Mouse (Mus musculus): Measurements from ENCODE around the gene Tppp2.

Gene Tppp2

GRCm38 (mm10) chr14:51918125-51918524, at the start of gene Tppp2:
TSS of gene Tppp2 (plus strand) at chr14:51918425.
- DNase-seq (ENCODE audit: low read depth, low spot score) = no peak

GRCm38 (mm10) chr14:51870756-51871155, 47.5 kb upstream of the Tppp2 start:
- no peak for DNase-seq (ENCODE audit: low read depth, low spot score)

- no peak for DNase-seq (ENCODE audit: low read depth, low spot score)
Observed at GRCm38 (mm10) chr14:51871741-51872140, 46.5 kb upstream of the Tppp2 start.

- DNase-seq (ENCODE audit: low read depth, low spot score) = no peak
Observed at GRCm38 (mm10) chr14:51877517-51877916, 40.7 kb upstream of the Tppp2 start.

- DNase-seq (ENCODE audit: low read depth, low spot score) = peak; percentile 74
Observed at GRCm38 (mm10) chr14:51883527-51884030, 34.6 kb upstream of the Tppp2 start.

GRCm38 (mm10) chr14:51884031-51884544, 34.1 kb upstream of the Tppp2 start:
- DNase-seq (ENCODE audit: low read depth, low spot score) = no peak

GRCm38 (mm10) chr14:51884598-51885331, 33.5 kb upstream of the Tppp2 start, which contains the start of gene Mettl17:
TSS of gene Mettl17 (plus strand) at chr14:51884842.
- peak; percentile 99 for DNase-seq (ENCODE audit: low read depth, low spot score)

- DNase-seq (ENCODE audit: low read depth, low spot score) = no peak
Observed at GRCm38 (mm10) chr14:51886051-51886450, 32.2 kb upstream of the Tppp2 start.

GRCm38 (mm10) chr14:51889833-51890232, 28.4 kb upstream of the Tppp2 start:
- DNase-seq (ENCODE audit: low read depth, low spot score) = no peak

GRCm38 (mm10) chr14:51892191-51892939, 25.9 kb upstream of the Tppp2 start, which contains the start of gene Slc39a2:
TSS of gene Slc39a2 (plus strand) at chr14:51892889.
- no peak for DNase-seq (ENCODE audit: low read depth, low spot score)

GRCm38 (mm10) chr14:51893094-51893794, 25.0 kb upstream of the Tppp2 start:
- DNase-seq (ENCODE audit: low read depth, low spot score) = no peak

GRCm38 (mm10) chr14:51893809-51894208, 24.4 kb upstream of the Tppp2 start:
- no peak for DNase-seq (ENCODE audit: low read depth, low spot score)

GRCm38 (mm10) chr14:51895071-51895470, 23.2 kb upstream of the Tppp2 start:
- DNase-seq (ENCODE audit: low read depth, low spot score) = no peak

GRCm38 (mm10) chr14:51896019-51896418, 22.2 kb upstream of the Tppp2 start:
- DNase-seq (ENCODE audit: low read depth, low spot score) = no peak

- no peak for DNase-seq (ENCODE audit: low read depth, low spot score)
Observed at GRCm38 (mm10) chr14:51896539-51897170, 21.6 kb upstream of the Tppp2 start.

GRCm38 (mm10) chr14:51899351-51899750, 18.9 kb upstream of the Tppp2 start:
- DNase-seq (ENCODE audit: low read depth, low spot score) = no peak

- DNase-seq (ENCODE audit: low read depth, low spot score) = no peak
Observed at GRCm38 (mm10) chr14:51902806-51903710, 15.2 kb upstream of the Tppp2 start.

GRCm38 (mm10) chr14:51903782-51904181, 14.4 kb upstream of the Tppp2 start:
- DNase-seq (ENCODE audit: low read depth, low spot score) = no peak

- DNase-seq (ENCODE audit: low read depth, low spot score) = no peak
Observed at GRCm38 (mm10) chr14:51904706-51905105, 13.5 kb upstream of the Tppp2 start.

- no peak for DNase-seq (ENCODE audit: low read depth, low spot score)
Observed at GRCm38 (mm10) chr14:51906102-51906501, 12.1 kb upstream of the Tppp2 start.
